ENCODE assay signal across 26 mouse cellular contexts in genomic region chr9:75406121-75406520, GRCm38 (mm10). TPM values are rescaled to one million over a fixed set of nuclear protein-coding genes. Genes with fewer than 3 reads are reported as not detected.
DNase-seq lines count a peak whose midpoint lies in the region; ATAC-seq and TF ChIP-seq lines count a peak whose summit lies in the region.
"Had no signal": no experiment of that assay in that cellular context is flagged by ENCODE, and none has a peak within 500 bp of the region (broad histone marks: within the 10 kb centered on the region; RNA-seq: fewer than 3 reads in every experiment).

No protein-coding gene starts in this region.

- H3K27me3 ChIP-seq in heart, postnatal 0 days (ENCODE audit: control insufficient read depth, insufficient read depth, low read length), result no peaks in the 10 kb centered on the region
- H3K27me3 ChIP-seq in CH12.LX (replicated peaks), result no peaks in the 10 kb centered on the region
- H3K27me3 ChIP-seq in liver, postnatal 0 days (ENCODE audit: insufficient read depth, low read length), result no peaks in the 10 kb centered on the region
- H3K27me3 ChIP-seq: embryonic facial prominence, embryonic 12.5 days; limb, embryonic 15.5 days had no signal

- no peak overlapping the region for H3K4me3 ChIP-seq in heart, postnatal 0 days (ENCODE audit: low read depth, low read length)
- H3K4me3 ChIP-seq in CH12.LX (replicated peaks in 1 of 3; ENCODE audit: low read depth in 2 of 3, low read length in 2 of 3, poor library complexity in 1 of 3), result no peak overlapping the region
- H3K4me3 ChIP-seq in liver, postnatal 0 days (ENCODE audit: low read depth, low read length), result no peak overlapping the region
- H3K4me3 ChIP-seq: embryonic facial prominence, embryonic 12.5 days; erythroblast, embryonic 14.5 days; limb, embryonic 15.5 days had no signal

- intact Hi-C loops in heart, postnatal 14 days (cut with DNase I), result loop anchor here (10.0 kb wide), 1 partner anchor 431 kb away; no protein-coding TSS in a partner anchor

- TF ChIP-seq POLR2A in CH12.LX (IDR thresholded peaks at IDR 0.05; ENCODE audit: low read depth, low read length), result no peak

- H3K4me2 ChIP-seq in heart, postnatal 0 days (ENCODE audit: low read depth, low read length), result no peak overlapping the region
- peak overlapping the region; percentile 50; the same call in 1 of the 2 replicates for H3K4me2 ChIP-seq in CH12.LX (ENCODE audit: insufficient read depth, low read depth, poor library complexity, severe bottlenecking)
- H3K4me2 ChIP-seq in liver, postnatal 0 days (ENCODE audit: low read depth, low read length), result no peak overlapping the region
- H3K4me2 ChIP-seq: embryonic facial prominence, embryonic 12.5 days; limb, embryonic 15.5 days had no signal

- 71% methylated on average over 2 of the region's 2 CpGs for WGBS in heart, postnatal 0 days
- WGBS in liver, postnatal 0 days (ENCODE audit: insufficient replicate concordance), result 80% methylated on average over 2 of the region's 2 CpGs

- dilution Hi-C loops in CH12.LX (cut with MboI; ENCODE audit: extremely low pct_ligation_motif_present, extremely low pct_unique_long_range_greater_than_20kb, low sequenced_read_pairs), result no loop called here

- TF ChIP-seq CTCF in heart, postnatal 0 days (IDR thresholded peaks at IDR 0.05; ENCODE audit: low read depth), result no peak
- TF ChIP-seq CTCF in CH12.LX (conservative IDR thresholded peaks at IDR 0.05 in 1 of 2, IDR thresholded peaks at IDR 0.05 in 1 of 2; ENCODE audit: low read depth in 2 of 2, low read length in 2 of 2), result no peak
- TF ChIP-seq CTCF in liver, postnatal 0 days (IDR thresholded peaks at IDR 0.05; ENCODE audit: low read depth), result no peak

- ATAC-seq in heart, postnatal 0 days (ENCODE audit: insufficient read depth, low read depth), result no peak
- no peak for ATAC-seq in liver, postnatal 0 days
- ATAC-seq: CD4-positive, CD25-positive, alpha-beta regulatory T cell, adult 4 months; forebrain, embryonic 14.5 days had no signal

- no peaks in the 10 kb centered on the region for H3K36me3 ChIP-seq in heart, postnatal 0 days (replicated peaks; ENCODE audit: control insufficient read depth, insufficient read depth, low read length)
- H3K36me3 ChIP-seq in CH12.LX (replicated peaks in 1 of 2; ENCODE audit: control insufficient read depth in 1 of 2, insufficient read depth in 1 of 2, low read length in 1 of 2), result peaks cover 0 to 19% of the 10 kb centered on the region in 2 experiments
- H3K36me3 ChIP-seq in liver, postnatal 0 days (replicated peaks; ENCODE audit: insufficient read depth, low read length), result no peaks in the 10 kb centered on the region
- H3K36me3 ChIP-seq: embryonic facial prominence, embryonic 12.5 days; limb, embryonic 15.5 days had no signal

- peak overlapping the region; percentile 28; the same call in 1 of the 2 replicates for H3K27ac ChIP-seq in heart, postnatal 0 days (ENCODE audit: low read depth)
- H3K27ac ChIP-seq in CH12.LX (ENCODE audit: insufficient read depth, low read depth), result no peak overlapping the region
- no peak overlapping the region for H3K27ac ChIP-seq in liver, postnatal 0 days (ENCODE audit: low read depth)
- H3K27ac ChIP-seq: embryonic facial prominence, embryonic 12.5 days; limb, embryonic 15.5 days had no signal

- H3K9ac ChIP-seq in heart, postnatal 0 days (replicated peaks; ENCODE audit: low read depth, low read length), result no peak overlapping the region
- H3K9ac ChIP-seq in CH12.LX (ENCODE audit: insufficient read depth, low read depth), result no peak overlapping the region
- H3K9ac ChIP-seq in liver, postnatal 0 days (replicated peaks), result no peak overlapping the region
- H3K9ac ChIP-seq: embryonic facial prominence, embryonic 12.5 days; limb, embryonic 15.5 days had no signal

- peaks cover 74% of the 10 kb centered on the region for H3K79me2 ChIP-seq in CH12.LX (replicated peaks; ENCODE audit: control insufficient read depth, extremely low read depth, insufficient read depth, poor library complexity, severe bottlenecking)

- in situ Hi-C loops in CH12.LX (cut with MboI; ENCODE audit: low pct_ligation_motif_present, low pct_unique_long_range_greater_than_20kb, low sequenced_read_pairs), result no loop called here

- peaks cover 38% of the 10 kb centered on the region for H3K4me1 ChIP-seq in heart, postnatal 0 days (ENCODE audit: control insufficient read depth, insufficient read depth)
- peaks cover 3 to 61% of the 10 kb centered on the region in 2 experiments for H3K4me1 ChIP-seq in CH12.LX (ENCODE audit: control insufficient read depth in 1 of 2, insufficient read depth in 2 of 2)
- peaks cover 39% of the 10 kb centered on the region for H3K4me1 ChIP-seq in liver, postnatal 0 days (ENCODE audit: insufficient read depth)

- H3K9me3 ChIP-seq in heart, postnatal 0 days (replicated peaks; ENCODE audit: control insufficient read depth, low read length), result no peaks in the 10 kb centered on the region
- H3K9me3 ChIP-seq in CH12.LX (replicated peaks; ENCODE audit: low read length), result no peaks in the 10 kb centered on the region
- H3K9me3 ChIP-seq in liver, postnatal 0 days (ENCODE audit: low read length), result no peaks in the 10 kb centered on the region
- H3K9me3 ChIP-seq: embryonic facial prominence, embryonic 12.5 days; G1E; limb, embryonic 15.5 days had no signal

- no peak for TF ChIP-seq RAD21 in CH12.LX (IDR thresholded peaks at IDR 0.05; ENCODE audit: low read depth, low read length)

- no peak for TF ChIP-seq EP300 in heart, postnatal 0 days (IDR thresholded peaks at IDR 0.05; ENCODE audit: low read depth)
- TF ChIP-seq EP300 in CH12.LX (IDR thresholded peaks at IDR 0.05; ENCODE audit: low read length), result no peak
- TF ChIP-seq EP300 in liver, postnatal 0 days (IDR thresholded peaks at IDR 0.05; ENCODE audit: low read depth), result no peak

- peak; percentile 15 for DNase-seq in adrenal gland, adult 8-10 months
- DNase-seq in adrenal gland, postnatal 4 days (ENCODE audit: low spot score in 2 of 2), result no peak
- no peak for DNase-seq in heart, postnatal 0 days (ENCODE audit: low spot score)
- DNase-seq in heart, postnatal 14 days, result no peak
- DNase-seq in CH12.LX (ENCODE audit: extremely low read depth), result no peak
- peak; percentile 38 to 56 for DNase-seq in adrenal gland, postnatal 36 days
- DNase-seq in liver, postnatal 0 days, result no peak
- no peak for DNase-seq in urinary bladder, postnatal 14 days (ENCODE audit: low spot score)
- DNase-seq: cerebellum, adult 2 months; gastrocnemius, postnatal 25 days; kidney, adult 2 months; kidney, postnatal 10 days; lung, postnatal 14 days; retina, postnatal 1 day; thymus, postnatal 25 days had no signal

TF ChIP-seq in CH12.LX, 34 proteins besides CTCF, POLR2A, EP300 and RAD21:
- no peak for TF ChIP-seq ZNF384 (IDR thresholded peaks at IDR 0.05; ENCODE audit: low read depth, low read length)
- TF ChIP-seq ELF1 (IDR thresholded peaks at IDR 0.05; ENCODE audit: low read depth, low read length), result no peak
- TF ChIP-seq MAX (IDR thresholded peaks at IDR 0.05; ENCODE audit: low read length), result no peak
- no peak for TF ChIP-seq MYC (IDR thresholded peaks at IDR 0.05; ENCODE audit: low read depth, low read length)
- no peak for TF ChIP-seq JUND (conservative IDR thresholded peaks at IDR 0.05; ENCODE audit: low read depth, low read length)
- TF ChIP-seq TBP (conservative IDR thresholded peaks at IDR 0.05; ENCODE audit: low read depth, low read length), result no peak

RNA-seq across cellular contexts. Expression of gene Mapk6, which starts 3.7 kb away (rescaled TPM):
- 10 to 100 TPM; 31.4 to 49.5 (median 36.9) TPM for total RNA-seq in adrenal gland, adult 8-10 months (2022)
- 10 to 100 TPM; 45.4 to 46.7 TPM for total RNA-seq in adrenal gland, postnatal 4 days (2021)
- 36.2 and 51.0 TPM in 2 replicates for total RNA-seq in heart, postnatal 0 days (2014; rRNA removed; ENCODE audit: low replicate concordance)
- polyA plus RNA-seq in heart, postnatal 0 days (2015; fragmentation: Nextera tagmentation; extraction: Ambion mirVana), result 30.1 and 33.6 TPM in 2 replicates
- total RNA-seq in heart, postnatal 14 days (2021), result 10 to 100 TPM; 36.2 to 38.2 TPM
- total RNA-seq in CH12.LX (2012; rRNA removed), result 34.2 and 41.0 TPM in 2 replicates
- total RNA-seq in CH12.LX (2014; rRNA removed), result 20.9 and 23.3 TPM in 2 replicates
- polyA plus RNA-seq in CH12.LX (2012; ENCODE audit: insufficient read length, low read depth), result 53.5 and 62.2 TPM in 2 replicates
- total RNA-seq in adrenal gland, postnatal 36 days (2021), result 10 to 100 TPM; 36.2 to 49.2 TPM
- polyA plus RNA-seq in liver, postnatal 0 days (2015; fragmentation: Nextera tagmentation; extraction: Ambion mirVana), result 17.2 and 18.4 TPM in 2 replicates

RNA-seq across cellular contexts. Expression of gene Leo1, which starts 35.2 kb away (rescaled TPM):
- total RNA-seq in adrenal gland, adult 8-10 months (2022), result 10 to 100 TPM; 20.7 to 25.8 (median 22.3) TPM
- 10 to 100 TPM; 36.0 to 37.0 TPM for total RNA-seq in adrenal gland, postnatal 4 days (2021)
- total RNA-seq in heart, postnatal 0 days (2014; rRNA removed; ENCODE audit: low replicate concordance), result 5.7 and 11.4 TPM in 2 replicates
- 19.6 and 20.0 TPM in 2 replicates for polyA plus RNA-seq in heart, postnatal 0 days (2015; fragmentation: Nextera tagmentation; extraction: Ambion mirVana)
- 10 to 100 TPM; 15.3 to 20.0 TPM for total RNA-seq in heart, postnatal 14 days (2021)
- total RNA-seq in CH12.LX (2012; rRNA removed) (49.9 and 59.7 TPM in 2 replicates), CH12.LX (2014; rRNA removed) (43.1 and 46.7 TPM in 2 replicates)
- polyA plus RNA-seq in CH12.LX (2012; ENCODE audit: insufficient read length, low read depth), result 60.7 and 73.4 TPM in 2 replicates
- 10 to 100 TPM; 18.6 to 29.9 TPM for total RNA-seq in adrenal gland, postnatal 36 days (2021)
- polyA plus RNA-seq in liver, postnatal 0 days (2015; fragmentation: Nextera tagmentation; extraction: Ambion mirVana), result 10.5 and 11.3 TPM in 2 replicates

RNA-seq across cellular contexts. Expression of gene Bcl2l10, which starts 58.6 kb away (rescaled TPM):
- under 1 TPM in 2 of 4 experiments, not detected in 2; 0.41 to 0.97 TPM for total RNA-seq in adrenal gland, adult 8-10 months (2022)
- total RNA-seq in adrenal gland, postnatal 4 days (2021), result under 1 TPM in 1 of 2 experiments, not detected in 1; 0.25 TPM
- not detected in 2 replicates for total RNA-seq in heart, postnatal 0 days (2014; rRNA removed; ENCODE audit: low replicate concordance)
- polyA plus RNA-seq in heart, postnatal 0 days (2015; fragmentation: Nextera tagmentation; extraction: Ambion mirVana), result not detected in 2 replicates
- not detected for total RNA-seq in heart, postnatal 14 days (2021)
- total RNA-seq in CH12.LX (2012; rRNA removed) (not detected in 2 replicates), CH12.LX (2014; rRNA removed) (not detected in 2 replicates)
- polyA plus RNA-seq in CH12.LX (2012; ENCODE audit: insufficient read length, low read depth), result not detected in 2 replicates
- under 1 TPM in 1 of 2 experiments, not detected in 1; 0.83 TPM for total RNA-seq in adrenal gland, postnatal 36 days (2021)
- polyA plus RNA-seq in liver, postnatal 0 days (2015; fragmentation: Nextera tagmentation; extraction: Ambion mirVana), result not detected in 2 replicates
- total RNA-seq: gastrocnemius, postnatal 25 days; left cerebral cortex, adult 18-20 months; left cerebral cortex, postnatal 36 days had no signal
- polyA plus RNA-seq: embryonic facial prominence, embryonic 12.5 days; erythroblast, embryonic 14.5 days; forebrain, embryonic 14.5 days; G1E; hindbrain, embryonic 11.5 days; limb, embryonic 15.5 days; liver, embryonic 16.5 days; neural tube, embryonic 11.5 days had no signal

Comparison
In these comparisons a context has a peak if more than half of its experiments do, and no peak if none do; other contexts are left out.
1. DNase-seq: peak in adrenal gland, adult 8-10 months (single experiment) and adrenal gland, postnatal 36 days (2 of 2); none in adrenal gland, postnatal 4 days (0 of 2), heart, postnatal 0 days (single experiment), heart, postnatal 14 days (0 of 2), CH12.LX (single experiment), liver, postnatal 0 days (single experiment) and urinary bladder, postnatal 14 days (single experiment).